Mouse (Mus musculus): ENCODE measurements at regions not wholly inside any gene's neighbourhood (a gene's known extent, or its start where the extent isn't known, plus 50 kb on each side); places are given as distances from the start of the nearest gene placed in this dataset.

- H3K4me3 ChIP-seq (replicated peaks) = no peak overlapping the region
- H3K27me3 ChIP-seq = no peaks in the 10 kb centered on the region
- H3K27ac ChIP-seq (replicated peaks) = no peak overlapping the region
- H3K4me1 ChIP-seq = 0 out of 2 replicates have a peak, but pooled peaks cover 4% of the 10 kb centered on the region
- ATAC-seq (ENCODE audit: insufficient number of reproducible peaks, low FRiP score, low TSS enrichment, low read depth) = no peak
- no peaks in the 10 kb centered on the region for H3K36me3 ChIP-seq
- WGBS = 75% methylated on average over 10 of the region's 10 CpGs
- no peak overlapping the region for H3K9ac ChIP-seq
- H3K9me3 ChIP-seq (replicated peaks) = no peaks in the 10 kb centered on the region
- no peak overlapping the region for H3K4me2 ChIP-seq (replicated peaks)
Observed at GRCm38 (mm10) chr12:26551168-26551926, 82.3 kb downstream of the Cmpk2 start.

DNA sequence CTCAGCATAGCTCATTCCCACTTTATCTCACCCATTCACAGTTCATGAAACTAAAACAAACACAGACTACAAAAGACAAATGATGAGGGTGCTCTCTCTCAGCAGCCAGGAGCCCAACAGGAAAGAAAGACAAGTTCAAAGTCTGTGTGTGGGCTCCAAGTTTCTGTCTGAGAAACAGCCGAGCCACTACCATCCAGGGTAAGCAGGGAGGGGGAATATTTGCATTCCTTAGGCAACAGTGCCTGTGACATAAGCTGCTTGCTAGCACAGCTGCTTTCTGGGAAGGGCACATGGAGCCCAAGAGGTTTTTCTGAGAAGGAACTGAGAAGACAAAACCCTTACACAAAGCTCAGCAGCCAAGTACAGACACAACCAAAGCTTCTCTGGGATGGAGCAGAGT is 78.5 kb downstream of the Cmpk2 start:
- no peak overlapping the region for H3K9ac ChIP-seq
- no peak overlapping the region for H3K4me2 ChIP-seq (replicated peaks)
- H3K27ac ChIP-seq (replicated peaks) = no peak overlapping the region
- ATAC-seq (ENCODE audit: insufficient number of reproducible peaks, low FRiP score, low TSS enrichment, low read depth) = no peak
- H3K9me3 ChIP-seq (replicated peaks) = no peaks in the 10 kb centered on the region
- H3K4me3 ChIP-seq (replicated peaks) = no peak overlapping the region
- H3K36me3 ChIP-seq = no peaks in the 10 kb centered on the region
- WGBS = 18% methylated on average over 1 of the region's 1 CpGs
- 0 out of 2 replicates have a peak, but pooled peaks cover 3% of the 10 kb centered on the region for H3K4me1 ChIP-seq
- no peaks in the 10 kb centered on the region for H3K27me3 ChIP-seq

- Histone ChIP-seq H3K36me3 (no peaks in the 10 kb centered on the region), H3K9me3 (replicated peaks) (no peaks in the 10 kb centered on the region), H3K4me3 (replicated peaks) (no peak overlapping the region), H3K27ac (replicated peaks) (no peak overlapping the region), H3K9ac (no peak overlapping the region), H3K4me2 (replicated peaks) (no peak overlapping the region), H3K4me1 (0 out of 2 replicates have a peak, but pooled peaks cover 3% of the 10 kb centered on the region), H3K27me3 (no peaks in the 10 kb centered on the region)
- ATAC-seq (ENCODE audit: insufficient number of reproducible peaks, low FRiP score, low TSS enrichment, low read depth) = no peak
- WGBS = 69% methylated on average over 6 of the region's 6 CpGs
Observed at GRCm38 (mm10) chr12:26546361-26546760, 77.4 kb downstream of the Cmpk2 start.

DNA sequence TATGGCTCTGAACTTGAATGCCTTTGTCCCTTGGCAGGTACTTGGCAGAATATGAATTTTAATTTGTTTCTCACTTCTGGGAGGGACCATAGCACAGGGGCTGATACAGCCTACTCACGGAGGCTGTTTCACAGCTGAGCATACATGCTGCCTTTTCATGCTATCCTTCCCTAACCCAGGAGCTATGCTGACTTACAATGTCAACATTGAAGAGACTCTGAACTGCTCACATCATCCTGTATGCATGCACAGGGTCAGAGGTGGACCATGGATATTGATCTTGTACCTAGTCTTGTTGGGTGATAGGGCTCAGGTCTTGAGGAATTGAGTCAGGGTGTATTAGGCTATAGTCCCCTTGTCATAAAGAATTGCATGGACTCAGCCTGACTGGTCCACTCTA is 74.5 kb downstream of the Cmpk2 start:
- Histone ChIP-seq H3K4me2 (replicated peaks) (no peak overlapping the region), H3K9ac (no peak overlapping the region), H3K4me3 (replicated peaks) (no peak overlapping the region), H3K27me3 (no peaks in the 10 kb centered on the region), H3K36me3 (no peaks in the 10 kb centered on the region), H3K4me1 (0 out of 2 replicates have a peak, but pooled peaks cover 3% of the 10 kb centered on the region), H3K27ac (replicated peaks) (no peak overlapping the region), H3K9me3 (replicated peaks) (no peaks in the 10 kb centered on the region)
- no peak for ATAC-seq (ENCODE audit: insufficient number of reproducible peaks, low FRiP score, low TSS enrichment, low read depth)
- 81% methylated on average over 1 of the region's 1 CpGs for WGBS

DNA sequence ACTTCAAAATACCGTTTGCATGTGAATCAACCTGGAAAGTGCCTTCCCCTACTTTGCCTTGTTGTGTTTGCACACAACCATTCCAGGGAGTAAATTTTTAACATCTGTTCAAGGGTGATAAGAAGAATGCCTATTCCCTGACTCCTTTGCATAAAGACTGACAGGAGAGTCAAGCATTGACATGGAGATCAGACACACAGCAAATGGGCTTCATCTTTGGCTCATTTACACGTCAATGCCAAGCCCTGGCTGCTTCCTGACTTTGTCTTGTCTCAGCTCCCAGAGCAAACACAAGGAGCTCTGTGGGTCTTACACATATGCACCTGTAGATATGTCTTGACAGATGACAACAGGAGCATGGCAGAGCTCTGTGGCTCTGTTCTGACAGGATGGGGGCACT is 73.4 kb downstream of the Cmpk2 start:
- H3K4me2 ChIP-seq (replicated peaks) = no peak overlapping the region
- WGBS = 64% methylated on average over 2 of the region's 2 CpGs

GRCm38 (mm10) chr12:26535261-26535890 is 66.4 kb downstream of the Cmpk2 start:
- Histone ChIP-seq H3K9me3 (replicated peaks) (no peaks in the 10 kb centered on the region), H3K36me3 (no peaks in the 10 kb centered on the region), H3K4me3 (replicated peaks) (no peak overlapping the region), H3K9ac (no peak overlapping the region), H3K27ac (replicated peaks) (no peak overlapping the region), H3K4me1 (peaks cover 22% of the 10 kb centered on the region), H3K27me3 (no peaks in the 10 kb centered on the region), H3K4me2 (replicated peaks) (no peak overlapping the region)
- 73% methylated on average over 9 of the region's 9 CpGs for WGBS
- no peak for ATAC-seq (ENCODE audit: insufficient number of reproducible peaks, low FRiP score, low TSS enrichment, low read depth)

More for the DNA sequence above, 73.4 kb downstream of the Cmpk2 start:
- H3K36me3 ChIP-seq = no peaks in the 10 kb centered on the region
- no peaks in the 10 kb centered on the region for H3K4me1 ChIP-seq
- no peaks in the 10 kb centered on the region for H3K27me3 ChIP-seq
- no peak overlapping the region for H3K9ac ChIP-seq
- no peak overlapping the region for H3K27ac ChIP-seq (replicated peaks)
- no peak for ATAC-seq (ENCODE audit: insufficient number of reproducible peaks, low FRiP score, low TSS enrichment, low read depth)
- H3K9me3 ChIP-seq (replicated peaks) = no peaks in the 10 kb centered on the region
- no peak overlapping the region for H3K4me3 ChIP-seq (replicated peaks)

- Histone ChIP-seq H3K4me1 (peaks cover 22% of the 10 kb centered on the region), H3K9ac (no peak overlapping the region), H3K27me3 (no peaks in the 10 kb centered on the region), H3K27ac (replicated peaks) (no peak overlapping the region), H3K4me2 (replicated peaks) (no peak overlapping the region), H3K36me3 (no peaks in the 10 kb centered on the region), H3K4me3 (replicated peaks) (no peak overlapping the region), H3K9me3 (replicated peaks) (no peaks in the 10 kb centered on the region)
- ATAC-seq (ENCODE audit: insufficient number of reproducible peaks, low FRiP score, low TSS enrichment, low read depth) = no peak
- WGBS = 25% methylated on average over 9 of the region's 9 CpGs
Observed at GRCm38 (mm10) chr12:26534229-26535105, 65.5 kb downstream of the Cmpk2 start.

- Histone ChIP-seq H3K27ac (replicated peaks) (no peak overlapping the region), H3K27me3 (no peaks in the 10 kb centered on the region), H3K4me3 (replicated peaks) (no peak overlapping the region), H3K9me3 (replicated peaks) (no peaks in the 10 kb centered on the region), H3K9ac (no peak overlapping the region), H3K4me2 (replicated peaks) (peak overlapping the region; percentile 36; the same call in 1 of the 2 replicates), H3K4me1 (peaks cover 22% of the 10 kb centered on the region), H3K36me3 (no peaks in the 10 kb centered on the region)
- no peak for ATAC-seq (ENCODE audit: insufficient number of reproducible peaks, low FRiP score, low TSS enrichment, low read depth)
- WGBS = 39% methylated on average over 9 of the region's 9 CpGs
Observed at GRCm38 (mm10) chr12:26533641-26534151, 64.7 kb downstream of the Cmpk2 start.

- Histone ChIP-seq H3K4me1 (peaks cover 22% of the 10 kb centered on the region), H3K27me3 (no peaks in the 10 kb centered on the region), H3K36me3 (no peaks in the 10 kb centered on the region), H3K4me2 (replicated peaks) (peak overlapping the region; percentile 36), H3K27ac (replicated peaks) (no peak overlapping the region), H3K4me3 (replicated peaks) (peak overlapping the region; percentile 6; the same call in 1 of the 2 replicates), H3K9me3 (replicated peaks) (no peaks in the 10 kb centered on the region), H3K9ac (no peak overlapping the region)
- WGBS = 17% methylated on average over 13 of the region's 13 CpGs
- peak; percentile 73 for ATAC-seq (ENCODE audit: insufficient number of reproducible peaks, low FRiP score, low TSS enrichment, low read depth)
Observed at GRCm38 (mm10) chr12:26532823-26533640, 64.0 kb downstream of the Cmpk2 start.

DNA sequence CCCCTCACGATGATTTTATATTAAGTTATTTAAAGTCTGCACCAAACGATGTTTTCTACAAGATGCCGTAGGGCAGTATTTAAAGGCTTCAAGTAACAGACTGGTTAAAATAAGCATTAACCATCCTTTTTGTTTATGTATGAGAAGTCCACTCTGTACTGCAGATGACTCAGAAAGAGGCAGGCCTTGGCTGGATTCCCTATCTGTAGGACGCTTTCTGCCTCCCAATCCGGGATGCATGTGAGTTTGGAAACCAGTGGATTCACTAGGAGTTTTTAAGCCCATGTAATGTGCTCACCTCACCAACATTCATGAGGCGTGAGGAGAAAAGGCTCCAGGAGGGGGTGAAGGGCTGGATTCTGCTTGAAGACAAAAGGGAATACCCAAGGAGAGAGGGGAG is 63.1 kb downstream of the Cmpk2 start:
- peaks cover 22% of the 10 kb centered on the region for H3K4me1 ChIP-seq
- no peak for ATAC-seq (ENCODE audit: insufficient number of reproducible peaks, low FRiP score, low TSS enrichment, low read depth)
- H3K27ac ChIP-seq (replicated peaks) = no peak overlapping the region
- no peak overlapping the region for H3K4me3 ChIP-seq (replicated peaks)
- 53% methylated on average over 6 of the region's 6 CpGs for WGBS
- no peak overlapping the region for H3K9ac ChIP-seq
- H3K36me3 ChIP-seq = no peaks in the 10 kb centered on the region
- no peaks in the 10 kb centered on the region for H3K27me3 ChIP-seq
- no peak overlapping the region for H3K4me2 ChIP-seq (replicated peaks)
- no peaks in the 10 kb centered on the region for H3K9me3 ChIP-seq (replicated peaks)
